Mouse (Mus musculus) heart, postnatal 0 days (tissue): ENCODE results near the gene Chrne.

Experiments used
- CTCF ChIP-seq: IDR thresholded peaks from 2 replicates; pipeline ENCODE4 v1.5.1; 2016; ENCODE audit warnings: antibody characterized with exemption, control low read depth, low read depth
- EP300 ChIP-seq: IDR thresholded peaks from 2 replicates; pipeline ENCODE4 v1.6.1; 2016; ENCODE audit warnings: antibody characterized with exemption, low read depth

DNA sequence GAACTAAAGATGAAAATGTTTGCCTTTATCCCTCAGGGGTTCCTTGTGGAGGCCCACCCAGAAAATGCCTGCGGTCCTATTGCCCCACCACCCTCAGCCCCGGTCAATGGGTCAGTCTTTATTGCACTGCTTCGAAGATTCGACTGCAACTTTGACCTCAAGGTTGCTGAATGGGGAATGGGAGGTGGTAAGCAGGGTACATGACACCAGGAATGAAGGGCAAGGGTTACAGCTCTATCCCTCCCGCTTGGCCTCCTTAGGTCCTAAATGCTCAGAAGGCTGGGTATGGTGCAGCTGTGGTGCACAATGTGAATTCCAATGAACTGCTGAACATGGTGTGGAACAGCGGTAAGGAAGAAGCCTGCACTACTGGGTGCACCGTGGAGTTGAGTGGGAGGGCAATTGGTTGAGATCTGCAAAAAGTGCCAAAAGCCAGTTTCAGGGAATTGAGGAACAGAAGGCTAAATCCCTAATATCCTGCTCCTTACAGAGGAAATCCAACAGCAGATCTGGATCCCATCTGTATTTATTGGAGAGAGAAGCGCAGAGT is 30.2 kb upstream of the Chrne start:
- TF ChIP-seq CTCF (no peak), EP300 (no peak)
